Mouse (Mus musculus): Measurements from ENCODE around the gene Mid2. TPM values are rescaled to one million over a fixed set of nuclear protein-coding genes. Genes with fewer than 3 reads are reported as not detected.
"Not testable (repeated sequence)": the region's sequence is repeated elsewhere in the genome, so short reads cannot be mapped to it uniquely, and the experiment has no call there.

Mid2 gene
- 10 to 100 TPM; 20.9 to 30.3 TPM for total RNA-seq (2021)
- long read RNA-seq, experiment 1, partial matches to known transcripts, result 0 of 2 reads
- long read RNA-seq, experiment 1, other reads (novel, unspliced or antisense), result 2 of 2 reads
- long read RNA-seq, experiment 2, partial matches to known transcripts, result 0 of 2 reads
- long read RNA-seq, experiment 2, other reads (novel, unspliced or antisense), result 2 of 2 reads

DNA sequence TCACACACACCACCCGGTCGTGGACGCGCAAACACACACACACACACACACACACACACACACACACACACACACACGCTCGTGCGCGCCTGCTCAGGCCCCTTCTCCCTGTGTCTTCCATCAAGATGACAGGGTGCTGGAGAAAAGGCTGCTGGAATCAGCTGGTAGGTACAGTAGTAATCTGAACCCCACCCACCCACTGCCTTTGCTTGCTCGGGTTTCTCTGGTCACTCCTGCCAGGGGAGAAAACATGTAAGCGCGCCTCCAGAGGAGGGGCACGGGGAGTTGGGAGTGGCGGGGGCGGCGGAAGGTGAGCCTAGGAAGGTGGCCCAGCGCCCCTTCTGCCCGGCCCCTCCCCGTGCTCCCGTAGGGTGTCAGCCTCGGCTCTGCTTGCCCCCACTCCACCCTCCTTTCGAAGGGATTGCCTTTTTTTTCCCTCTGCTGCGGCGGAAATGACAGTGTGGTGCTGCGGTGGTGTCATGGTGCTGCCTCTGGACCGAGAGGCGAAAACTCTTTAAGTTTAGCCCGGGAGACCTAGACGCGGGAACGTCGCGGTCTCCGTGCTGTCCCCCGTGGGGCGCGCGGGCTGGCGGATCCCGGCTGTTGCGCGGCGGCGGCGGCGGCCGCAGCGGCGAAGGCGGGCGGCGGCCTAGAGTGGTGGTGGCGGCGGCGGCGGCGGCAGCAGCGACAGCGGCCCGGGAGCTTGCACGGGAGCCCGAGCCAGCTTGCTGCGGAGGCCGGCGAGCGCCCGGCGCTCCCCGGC lies at the start of gene Mid2:
Mid2 (plus strand) TSS at position 121 of the 763 bp plus-strand sequence.
- DNase-seq, result peak; percentile 50

DNA sequence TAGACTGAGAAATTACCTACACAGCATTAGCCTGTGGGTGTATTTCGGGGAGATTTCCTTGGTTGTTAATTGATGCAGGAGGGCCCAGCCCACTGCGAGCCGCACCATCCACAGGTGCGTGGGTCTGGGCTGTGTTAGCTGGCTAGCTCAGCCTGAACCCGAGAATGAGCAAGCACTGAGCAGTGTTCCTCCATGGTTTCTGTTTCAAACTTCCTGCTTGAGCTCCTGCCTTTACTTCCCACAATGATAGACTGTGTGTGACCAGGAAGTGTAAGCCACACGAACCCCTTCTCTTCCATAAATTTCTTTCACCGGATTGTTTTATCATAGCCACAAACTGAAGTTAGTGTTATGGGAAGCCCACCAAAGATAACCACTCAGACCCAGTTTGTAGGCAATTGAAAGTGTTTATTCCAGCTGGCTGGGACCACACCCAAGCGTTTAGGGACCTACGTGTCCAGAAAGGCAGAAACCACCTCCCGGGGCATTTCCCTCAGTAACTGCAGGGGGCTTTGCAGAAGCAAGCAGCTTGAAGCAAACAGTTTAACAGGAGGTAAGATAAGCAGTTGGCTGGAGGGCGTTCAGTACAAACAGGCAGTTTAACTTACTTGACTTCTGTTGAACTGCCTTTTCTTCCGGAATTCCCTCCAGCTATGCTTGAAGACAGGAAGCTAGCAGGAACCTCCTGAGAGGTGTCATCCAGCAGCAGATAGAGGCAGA lies 39.4 kb upstream of the Mid2 start:
- DNase-seq, result no peak

DNA sequence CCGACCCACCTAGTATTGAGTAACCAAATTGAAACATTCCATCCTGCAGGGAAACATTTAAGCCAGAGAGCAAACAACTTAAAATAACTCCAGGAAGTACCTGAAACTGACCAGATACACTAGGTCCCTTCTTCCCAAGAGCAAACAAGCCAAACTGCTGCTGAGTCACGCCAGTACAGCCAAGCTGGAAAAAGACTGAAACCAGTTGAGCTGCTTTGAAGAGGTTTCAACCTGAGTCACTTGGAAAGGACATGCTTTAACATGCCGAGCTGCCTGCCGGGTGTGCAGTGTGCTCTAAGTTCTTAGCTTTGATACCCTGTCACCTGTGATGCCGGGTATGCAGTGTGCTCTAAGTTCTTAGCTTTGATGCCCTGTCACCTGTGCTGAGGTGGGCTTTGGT lies 26.4 kb upstream of the Mid2 start:
- no peak for DNase-seq

DNA sequence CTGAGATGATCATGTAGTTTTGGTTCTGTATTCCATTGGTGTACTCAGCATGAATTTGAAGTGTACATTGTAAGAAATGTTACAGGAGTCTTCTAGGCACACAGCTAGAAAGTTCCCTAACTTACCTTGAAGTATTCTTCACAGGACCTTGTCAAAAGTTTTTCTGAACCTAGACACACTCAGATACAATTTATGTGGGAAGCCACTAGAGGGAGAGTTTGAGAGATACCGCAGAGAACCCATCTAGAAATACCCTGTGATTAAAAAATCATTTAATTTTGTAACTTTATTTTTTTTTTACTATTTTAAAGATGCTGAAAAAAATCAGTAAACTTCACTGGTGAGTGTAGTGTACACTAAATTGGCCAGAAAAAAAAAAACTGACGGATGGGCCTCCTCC lies 24.8 kb upstream of the Mid2 start:
- no peak for DNase-seq

DNA sequence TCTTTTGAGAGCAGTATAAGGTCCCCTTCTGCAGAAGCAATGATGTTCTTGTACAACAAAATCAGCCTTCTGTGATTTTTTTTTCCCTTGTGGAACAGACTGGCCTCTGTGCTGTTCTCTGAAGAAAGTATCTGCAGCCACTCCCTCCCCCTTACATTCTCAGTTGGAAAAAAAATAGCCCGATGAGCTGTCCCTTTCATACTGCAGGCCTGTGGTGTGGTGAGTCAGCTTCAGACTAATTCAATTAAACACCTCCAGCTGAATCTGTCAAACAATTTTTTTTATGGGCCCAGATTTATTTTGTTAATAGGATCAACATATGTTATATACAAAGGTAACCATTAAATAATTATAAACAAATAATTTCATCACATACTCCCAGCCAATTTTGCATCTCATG lies 3.7 kb upstream of the Mid2 start:
- DNase-seq, result no peak

DNA sequence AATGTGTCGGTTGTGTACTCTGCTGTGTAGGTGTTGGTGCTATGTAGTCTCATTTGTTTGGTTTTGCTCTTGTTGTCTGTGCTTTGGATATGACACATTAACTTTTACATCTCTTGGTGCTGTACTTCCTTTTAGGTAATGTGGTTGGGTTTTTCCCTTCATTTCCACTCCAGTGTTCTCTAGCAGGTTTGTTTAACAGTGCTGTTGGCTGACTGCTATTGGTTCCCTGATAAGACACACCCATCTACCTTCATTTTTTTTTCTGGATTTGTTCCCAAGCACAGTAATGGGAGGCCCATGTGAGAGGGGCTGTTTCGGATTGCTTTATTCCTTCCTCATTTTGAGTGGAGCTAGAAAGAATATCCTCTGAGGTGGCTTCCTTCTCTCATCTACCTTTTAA lies 883 bp upstream of the Mid2 start:
- DNase-seq, result no peak

DNA sequence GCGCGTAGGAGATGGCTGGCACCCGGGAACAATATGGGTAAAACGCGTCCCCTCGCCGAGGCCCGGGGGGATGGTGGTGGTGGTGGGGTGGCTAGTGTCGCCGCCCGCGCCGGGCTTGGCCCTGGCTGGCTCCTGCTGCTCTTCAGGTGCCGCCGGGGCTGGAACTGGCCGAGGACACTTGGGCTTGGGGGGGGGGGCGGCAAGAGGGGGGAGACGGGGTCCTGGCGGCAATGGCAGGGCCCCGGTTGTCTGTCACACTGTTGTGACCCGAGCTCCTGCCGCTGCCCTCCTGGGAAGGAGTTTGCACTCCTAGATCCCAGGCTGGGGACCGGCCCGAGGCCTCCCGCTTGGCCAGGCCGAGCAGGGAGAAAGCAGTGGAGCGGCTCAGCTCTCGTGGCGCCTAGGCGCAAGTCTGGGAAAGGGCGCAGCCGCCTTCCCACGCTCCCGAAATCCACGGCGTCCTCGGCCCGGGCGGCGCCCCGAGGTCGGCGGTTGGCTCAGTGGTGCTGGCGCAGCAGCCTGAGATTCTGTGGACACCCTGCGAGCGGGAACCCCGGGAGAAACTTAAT lies 927 bp downstream of the Mid2 start:
- peak; percentile 55 for DNase-seq

DNA sequence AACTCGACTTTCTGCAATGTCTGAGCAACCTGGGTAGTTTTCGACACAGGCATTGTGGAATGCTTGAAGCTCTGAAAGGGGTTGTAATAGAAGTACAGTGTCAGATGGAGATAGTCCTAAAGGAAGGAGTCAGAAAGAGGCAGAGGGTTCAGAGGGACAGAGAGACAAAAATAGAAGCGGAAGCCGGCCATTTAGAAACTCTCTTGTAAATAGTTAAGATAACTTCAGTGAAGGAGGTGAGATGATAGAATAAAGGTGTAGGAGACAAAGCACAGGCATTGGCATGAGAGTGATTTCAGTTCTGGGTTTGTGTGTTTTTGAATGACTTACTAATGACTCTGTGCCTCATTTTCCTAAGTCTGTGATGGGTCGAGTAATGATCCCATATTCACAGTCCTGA lies 11.0 kb downstream of the Mid2 start:
- no peak for DNase-seq

DNA sequence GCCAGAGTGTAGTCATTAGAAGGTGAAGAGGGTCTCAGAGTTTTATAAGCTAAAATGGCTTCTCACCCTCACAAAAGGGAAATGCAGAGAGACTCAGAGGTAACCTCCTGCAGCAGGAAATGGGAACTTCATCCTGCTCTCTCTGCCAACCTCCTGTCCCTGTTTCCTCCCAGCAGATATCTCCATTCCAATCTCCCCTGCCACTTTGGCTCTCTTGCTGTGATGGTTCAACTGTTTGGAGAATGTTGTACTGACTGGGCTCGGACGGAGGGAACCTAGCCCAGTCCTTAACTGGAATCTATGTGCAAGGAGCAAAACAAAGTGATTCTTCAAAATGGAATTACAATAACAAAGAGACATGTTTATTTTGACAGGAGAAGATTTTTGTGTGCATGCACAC lies 23.9 kb downstream of the Mid2 start:
- no peak for DNase-seq

DNA sequence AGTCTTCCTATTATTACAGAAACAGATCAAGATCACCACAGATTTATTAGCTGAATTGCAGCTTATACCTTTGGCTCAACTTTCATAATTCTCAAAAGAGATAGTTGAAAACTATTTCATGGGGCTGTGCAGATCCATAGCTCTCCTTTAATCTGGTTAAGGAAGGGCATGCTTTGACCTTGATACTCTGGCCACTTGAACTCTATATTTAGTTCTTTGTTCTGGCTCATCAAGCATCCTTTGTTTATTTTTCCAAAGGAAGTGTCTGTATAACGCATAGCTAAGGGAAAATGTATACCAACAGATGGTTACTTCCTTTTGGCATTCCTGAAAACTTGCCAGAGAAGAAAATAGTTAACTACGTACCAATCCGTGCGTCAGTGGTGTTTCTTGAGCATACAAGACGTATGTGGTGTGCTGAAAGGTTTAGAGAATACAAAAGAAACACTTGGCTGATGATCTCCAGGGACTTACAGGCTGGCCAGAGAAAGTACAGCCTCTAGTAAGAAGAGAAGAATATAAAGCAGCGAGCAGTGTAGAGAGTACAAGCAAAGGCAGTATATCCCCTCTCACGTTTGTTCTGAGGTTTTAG lies 33.6 kb downstream of the Mid2 start:
- DNase-seq, result not testable (repeated sequence)

DNA sequence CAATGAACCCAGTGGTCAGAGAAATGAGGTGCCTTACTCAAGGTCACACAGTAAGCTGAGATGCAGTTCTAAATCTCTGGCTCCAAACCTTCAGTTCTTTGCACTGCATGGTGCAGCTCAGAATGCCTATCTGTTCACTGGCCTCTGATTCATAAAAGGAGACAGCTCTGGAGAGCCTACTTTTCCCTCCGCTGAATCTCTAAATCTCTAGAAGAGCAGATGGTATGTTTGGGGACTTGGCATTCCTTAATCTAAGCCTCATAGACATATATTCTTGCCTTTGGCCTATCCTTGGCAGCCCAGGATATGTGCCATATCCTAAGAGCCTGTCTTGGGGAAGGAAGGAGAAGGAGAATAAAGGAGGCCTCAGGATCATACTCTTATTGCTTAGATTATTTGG lies 38.8 kb downstream of the Mid2 start:
- DNase-seq, result no peak

DNA sequence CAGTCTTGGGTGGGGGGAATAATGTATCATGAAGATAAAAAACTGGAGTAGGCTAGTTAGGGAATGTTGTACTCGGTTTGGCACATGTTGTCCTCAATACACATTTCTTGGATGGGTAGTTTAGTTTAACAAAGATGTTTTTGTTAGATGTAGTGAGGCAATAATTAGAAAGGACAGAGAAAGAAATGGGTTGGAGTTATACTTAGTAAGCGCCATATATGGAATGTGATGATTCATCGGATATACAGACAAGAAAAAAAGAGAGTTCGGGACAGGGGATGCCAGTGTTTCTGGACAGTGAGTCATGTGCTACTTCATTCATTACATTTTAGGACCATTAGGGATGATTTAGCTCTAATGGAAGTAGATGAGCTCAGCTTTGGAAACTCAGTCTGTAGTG lies 41.7 kb downstream of the Mid2 start:
- no peak for DNase-seq

DNA sequence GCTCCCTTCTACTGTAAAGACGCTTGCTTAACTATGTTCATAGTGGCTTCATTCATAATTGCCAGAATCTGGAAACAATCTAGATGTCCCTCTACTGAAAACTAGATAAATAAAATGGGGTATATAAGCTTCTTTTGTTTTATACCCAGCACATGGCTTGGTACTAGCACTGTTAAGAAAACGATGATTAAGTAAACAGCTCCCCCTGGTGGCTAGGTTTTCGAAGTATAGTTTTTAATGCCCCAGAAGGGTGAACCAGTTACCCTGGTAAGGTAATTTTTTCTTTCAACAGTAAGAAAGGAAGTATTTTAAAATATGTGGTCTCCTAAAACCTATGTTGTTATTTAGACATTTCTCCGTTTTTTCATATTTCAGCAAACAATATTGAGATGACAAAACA lies 58.0 kb downstream of the Mid2 start:
- peak; percentile 57 for DNase-seq

DNA sequence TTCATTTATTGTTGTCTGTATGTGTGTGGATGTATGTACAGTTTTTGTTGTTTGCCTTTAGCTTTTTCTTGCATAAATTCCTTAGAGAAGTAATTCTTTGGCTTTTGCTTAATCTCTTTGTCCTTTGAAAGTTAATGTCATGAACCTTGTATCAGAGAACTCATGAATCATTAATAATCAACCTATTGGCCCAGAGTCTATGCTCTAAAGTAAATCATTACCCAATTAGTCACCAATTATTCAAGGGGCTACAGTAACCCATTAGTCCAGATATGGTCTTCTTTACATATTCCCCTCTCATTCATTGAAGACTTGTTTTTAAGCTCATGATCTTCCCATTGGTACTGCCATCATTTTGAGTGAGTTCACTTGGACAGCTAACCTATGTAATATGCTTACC lies 74.6 kb downstream of the Mid2 start:
- DNase-seq, result no peak

DNA sequence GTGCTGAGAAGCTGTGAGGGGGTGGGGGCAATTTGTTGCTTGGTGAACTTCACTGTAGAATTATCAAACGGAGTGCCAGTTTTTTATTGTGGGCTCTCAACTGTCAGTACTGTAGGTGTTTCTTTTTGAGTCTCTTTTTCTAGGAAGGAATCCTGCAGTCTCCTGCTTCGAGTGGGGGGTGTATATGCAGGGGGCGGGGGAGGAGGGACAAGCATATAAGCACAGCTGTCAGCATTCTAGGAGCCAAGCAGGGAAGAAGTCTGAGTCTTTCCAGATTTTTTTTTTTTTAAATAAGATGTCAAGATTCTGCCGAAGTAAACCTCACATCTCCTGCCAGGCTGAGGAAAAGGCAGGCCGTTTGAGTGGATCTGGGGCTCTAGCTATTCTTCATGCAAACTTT lies 78.8 kb downstream of the Mid2 start:
- DNase-seq, result no peak

DNA sequence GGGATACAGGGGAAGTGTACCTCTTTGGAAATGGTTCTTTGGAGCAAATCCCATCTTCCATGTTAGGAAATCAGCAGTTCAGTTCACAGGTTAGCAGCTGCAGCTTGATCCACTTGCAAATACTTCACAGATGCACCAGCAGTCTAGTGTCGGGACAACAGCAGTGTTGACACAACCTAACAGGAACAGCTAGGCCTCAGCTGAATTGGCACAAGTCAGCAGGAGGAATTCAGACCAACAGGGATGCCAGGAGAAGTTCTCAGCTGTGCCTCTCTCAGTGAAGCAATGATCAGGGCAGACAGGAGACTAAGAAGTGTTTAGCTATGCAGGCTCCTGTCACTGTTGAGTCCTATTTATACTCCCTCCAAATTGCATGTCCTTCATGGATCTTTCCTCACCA lies 105.4 kb downstream of the Mid2 start:
- no peak for DNase-seq

DNA sequence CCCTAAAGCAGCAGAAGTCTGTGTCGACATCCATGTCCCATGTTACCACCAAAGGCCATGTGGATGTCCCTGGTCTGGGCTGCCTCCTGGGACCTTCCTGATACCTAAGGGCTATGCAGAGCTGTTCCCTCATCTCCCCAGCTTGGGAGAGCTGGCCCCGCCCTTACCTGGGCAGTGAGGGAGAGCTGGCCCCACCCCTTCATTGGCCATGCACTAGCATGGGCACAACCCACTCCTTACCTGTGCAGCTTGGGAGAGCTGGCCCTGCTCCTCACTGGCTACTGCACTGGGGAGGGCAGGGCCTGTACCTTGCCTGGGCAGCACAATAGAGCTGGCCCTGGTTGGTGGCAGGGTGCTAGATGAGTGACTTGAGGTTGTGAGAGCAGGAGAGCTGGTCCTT lies 140.9 kb downstream of the Mid2 start:
- DNase-seq, result no peak

DNA sequence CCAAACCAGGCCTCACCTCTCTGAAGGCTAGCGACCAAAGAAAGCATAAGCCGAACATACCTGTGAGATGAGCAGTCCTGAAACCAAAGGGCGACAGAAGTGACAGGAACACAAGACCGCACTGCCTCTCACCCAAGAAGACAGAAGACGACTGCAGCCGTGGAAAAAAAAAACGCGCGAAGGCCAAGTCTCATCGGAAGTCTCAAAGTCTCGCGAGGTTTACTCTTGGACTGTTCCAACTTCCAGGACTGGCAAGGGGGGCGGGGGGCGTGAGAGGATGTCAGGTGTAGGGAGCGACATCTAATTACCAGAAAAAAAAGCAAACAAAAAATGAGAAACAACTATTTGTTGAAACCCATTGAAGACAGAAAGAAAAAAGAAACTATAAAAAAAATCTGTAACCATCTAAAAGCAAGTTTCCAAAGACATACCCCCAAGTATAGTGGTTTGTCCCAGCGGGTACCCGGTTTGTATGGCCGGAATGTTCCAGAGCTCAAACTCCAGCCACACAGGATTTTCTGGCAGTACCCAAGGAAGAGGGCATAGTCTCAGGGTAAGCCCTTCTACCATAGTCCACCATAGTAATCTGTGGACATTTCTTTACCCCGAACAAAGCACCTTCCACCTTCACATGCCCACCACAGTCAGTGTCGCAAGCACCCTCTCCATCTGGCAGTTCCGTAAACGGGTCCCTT lies 149.1 kb downstream of the Mid2 start, which contains the start of gene Tex13b:
Tex13b (minus strand) TSS at position 122 of the 695 bp plus-strand sequence.
- no peak for DNase-seq
